Mouse (Mus musculus) T-helper 2 cell (primary cell): ENCODE results near the gene Macf1.
"Not testable (repeated sequence)": the region's sequence is repeated elsewhere in the genome, so short reads cannot be mapped to it uniquely, and the experiment has no call there.

Experiments used
- in situ Hi-C: fragments of 300-600 bp; cut with MboI, MseI; formaldehyde crosslinking; loops from one replicate; pipeline ENCODE4 v1.15.1; 2025; ENCODE audit warnings: high pct_unique_total_duplicates

Gene Macf1

DNA sequence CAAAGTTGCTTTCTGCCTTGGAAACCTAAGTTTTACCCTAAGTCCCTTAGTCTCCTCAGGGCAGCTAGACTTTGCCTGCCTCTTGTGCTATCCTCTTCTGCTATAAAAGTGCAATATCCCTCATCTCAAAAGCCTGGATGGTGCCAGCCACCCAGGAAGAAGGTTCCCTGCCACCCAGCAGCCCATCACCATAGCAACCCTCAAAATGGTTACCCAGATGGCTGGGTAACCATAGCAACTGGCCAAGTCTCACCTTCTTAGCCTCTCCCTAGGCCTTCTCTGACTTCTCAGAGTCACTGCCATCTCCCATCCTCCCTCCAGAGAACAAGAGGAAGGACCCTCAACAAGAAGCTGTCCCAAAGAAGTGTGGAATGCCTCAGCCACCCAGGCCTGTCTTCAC, 13.6 kb downstream of the Macf1 start:
- in situ Hi-C loops, result no loop called here

DNA sequence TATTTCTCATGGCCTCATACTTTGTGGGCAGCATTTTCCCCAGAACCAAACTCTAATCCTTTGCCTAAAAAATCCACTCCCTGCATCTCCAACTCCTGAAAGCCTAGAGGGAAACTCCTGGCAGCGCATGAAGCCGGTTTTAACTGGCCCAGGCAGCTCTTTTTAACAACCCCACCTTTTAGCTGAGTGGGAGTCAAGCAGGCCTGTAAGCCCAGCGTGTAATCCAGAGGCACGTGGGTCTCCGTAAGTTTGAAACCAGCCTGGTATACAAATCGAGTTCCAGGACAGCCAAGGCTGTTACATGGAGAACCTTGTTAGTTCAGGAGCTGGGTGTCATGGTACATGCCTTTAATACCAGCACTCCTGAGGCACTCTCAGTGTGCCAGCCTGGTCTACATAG, 14.5 kb downstream of the Macf1 start:
- in situ Hi-C loops, result no loop called here

DNA sequence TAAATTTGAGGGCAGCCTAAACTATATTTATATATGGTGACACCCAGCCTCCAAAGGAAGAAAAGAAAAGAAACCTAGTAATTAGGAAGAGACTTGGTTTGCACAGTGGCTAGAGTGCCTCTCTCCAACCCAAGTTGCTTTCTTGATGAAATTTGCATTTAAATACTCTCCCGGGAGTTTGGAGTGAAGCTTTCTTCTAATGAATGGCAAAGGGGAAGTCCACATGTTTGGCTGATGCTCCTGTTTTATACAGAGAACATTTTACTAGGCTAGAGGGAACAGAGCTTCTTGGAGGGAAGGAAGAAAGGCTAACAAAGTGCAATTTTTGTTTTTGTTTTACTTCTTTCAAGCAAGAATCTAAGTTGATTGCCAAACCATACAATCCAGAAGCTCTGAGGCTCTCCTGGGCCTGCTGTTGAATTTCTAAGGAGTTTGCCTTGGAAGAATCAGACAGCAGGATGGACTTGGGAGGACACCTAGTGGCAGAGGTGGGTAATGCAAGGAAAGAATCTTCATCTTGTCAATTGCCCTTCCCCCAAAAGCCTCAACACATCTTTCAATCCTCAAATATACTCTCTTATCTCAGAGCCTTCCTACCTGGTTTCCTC, 16.8 kb downstream of the Macf1 start:
- in situ Hi-C loops, result no loop called here

DNA sequence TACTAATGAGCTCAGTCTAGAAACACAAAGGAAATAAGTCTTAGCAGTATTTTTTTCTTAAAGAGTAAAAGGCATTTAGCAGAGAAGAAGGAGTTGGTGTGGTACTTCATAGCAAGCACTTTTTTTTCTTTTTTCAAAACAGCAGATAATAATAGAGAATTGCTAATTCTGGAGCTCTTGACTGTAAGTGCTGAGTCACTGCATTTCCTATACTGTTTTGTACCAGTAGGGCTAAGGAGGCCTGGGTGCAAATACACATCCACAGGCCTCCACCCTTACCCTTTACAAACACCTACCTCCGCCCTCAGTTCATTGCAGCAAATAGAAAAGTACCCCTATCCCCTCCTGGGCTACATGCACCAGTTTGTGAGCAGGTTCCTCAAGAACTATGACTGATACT, 17.6 kb downstream of the Macf1 start:
- in situ Hi-C loops, result no loop called here

DNA sequence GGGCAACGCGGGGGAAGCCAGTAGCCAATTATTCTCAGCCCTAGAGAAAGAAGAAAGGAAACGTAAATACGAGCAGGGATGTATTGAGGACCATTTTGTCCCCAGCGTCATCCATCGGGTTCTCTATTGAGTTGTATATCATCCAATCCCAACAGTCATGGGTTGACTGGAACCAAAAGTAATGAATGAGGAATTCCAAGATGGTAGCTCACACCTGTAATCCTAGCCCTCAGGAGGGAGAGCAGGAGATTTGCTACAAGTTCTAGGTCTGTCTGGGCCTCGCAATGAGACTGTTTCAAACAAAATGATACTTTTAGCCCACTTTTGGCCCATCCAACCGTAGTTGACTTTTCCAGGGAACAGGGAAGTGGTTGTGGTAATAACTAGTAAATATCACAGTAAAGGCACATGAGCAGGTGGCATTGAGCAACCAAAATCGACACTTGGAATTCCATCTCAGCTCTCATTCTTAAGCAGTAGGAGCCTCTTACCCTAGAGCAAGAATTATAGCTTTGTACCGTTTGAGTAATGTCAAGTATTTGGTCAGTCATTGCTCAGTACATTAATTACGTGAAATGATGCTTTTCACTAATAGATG, 18.4 kb downstream of the Macf1 start:
- in situ Hi-C loops, result no loop called here

DNA sequence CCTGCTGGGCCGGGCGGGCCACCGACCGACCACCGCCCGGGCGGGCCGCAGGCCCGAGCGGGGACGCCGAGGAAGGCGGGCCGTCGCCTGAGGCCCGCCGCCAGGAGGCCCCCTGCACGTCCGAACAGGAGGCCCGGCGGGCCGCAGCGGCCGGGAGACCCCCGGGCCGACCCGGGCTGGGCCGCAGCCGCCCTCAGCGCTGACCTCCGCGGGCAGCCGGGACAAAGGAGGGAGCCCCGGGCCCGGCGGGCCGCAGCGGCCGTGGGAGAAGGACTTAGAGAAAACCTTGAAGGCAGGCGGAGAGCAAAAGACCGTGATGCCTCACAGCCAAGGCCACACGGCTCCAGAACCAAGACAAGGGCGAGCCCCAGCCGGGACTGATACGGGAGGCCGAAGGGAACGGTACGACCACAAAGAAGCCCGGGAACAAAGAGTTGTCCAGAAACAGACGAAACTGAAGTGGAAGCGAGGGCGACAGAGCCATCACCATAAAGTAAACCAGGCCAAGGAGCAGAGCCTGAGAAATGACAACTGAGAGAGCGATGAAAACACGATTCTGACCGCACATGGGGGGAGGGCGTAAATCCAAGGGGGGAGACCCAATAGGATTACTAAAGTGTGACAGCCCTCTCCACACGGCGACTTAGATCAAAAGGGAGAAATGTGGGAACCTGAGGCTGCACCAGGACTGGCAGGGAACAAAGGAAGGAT, 19.1 kb downstream of the Macf1 start:
- in situ Hi-C loops, result no loop called here

DNA sequence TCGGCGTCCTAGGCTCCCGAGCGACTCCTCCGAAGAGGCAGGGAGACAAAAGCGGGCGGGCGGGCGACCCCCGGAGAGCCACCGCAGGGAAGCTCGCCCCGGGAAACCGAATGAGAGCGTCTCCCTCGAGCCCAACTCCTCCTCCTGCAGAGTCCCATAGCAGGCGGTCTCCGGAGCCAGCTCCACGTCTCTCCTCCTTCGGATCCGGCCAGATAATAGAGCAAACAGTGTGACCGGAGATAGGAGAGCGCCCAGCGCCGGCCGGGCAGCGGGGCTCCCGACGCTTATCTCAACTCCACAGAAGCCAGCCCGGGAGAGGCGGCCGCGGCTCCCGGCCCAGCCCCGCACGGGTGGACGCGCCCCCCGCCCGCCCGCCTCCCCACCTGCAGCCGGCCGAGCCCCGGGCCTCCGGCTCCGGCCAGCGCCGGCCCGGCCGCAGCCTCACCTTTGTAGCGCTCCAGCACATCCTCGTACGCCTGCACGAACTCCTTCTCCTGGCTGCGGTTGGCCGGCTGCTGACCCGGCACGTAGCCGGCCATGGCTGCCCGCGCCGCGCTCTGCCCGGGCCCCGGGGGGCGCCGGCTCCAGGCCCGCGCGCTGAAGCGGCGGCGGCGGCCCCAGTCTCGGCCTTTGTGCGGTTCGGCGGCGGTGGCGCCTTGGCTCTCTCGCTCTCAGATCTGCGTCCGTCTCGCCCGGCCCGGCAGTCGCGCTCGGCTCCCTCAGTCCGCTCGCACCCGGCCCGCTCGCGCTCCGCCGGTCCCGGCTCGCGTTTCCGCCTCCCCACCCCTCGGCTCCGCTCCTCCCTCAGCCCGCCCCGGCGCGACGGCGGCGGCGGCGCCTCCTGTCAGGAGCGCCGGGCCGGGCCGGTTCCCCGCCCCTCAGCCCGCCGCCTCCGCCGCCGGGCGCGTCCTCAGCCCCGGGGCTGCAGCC, 19.9 kb downstream of the Macf1 start:
- in situ Hi-C loops, result no loop called here

DNA sequence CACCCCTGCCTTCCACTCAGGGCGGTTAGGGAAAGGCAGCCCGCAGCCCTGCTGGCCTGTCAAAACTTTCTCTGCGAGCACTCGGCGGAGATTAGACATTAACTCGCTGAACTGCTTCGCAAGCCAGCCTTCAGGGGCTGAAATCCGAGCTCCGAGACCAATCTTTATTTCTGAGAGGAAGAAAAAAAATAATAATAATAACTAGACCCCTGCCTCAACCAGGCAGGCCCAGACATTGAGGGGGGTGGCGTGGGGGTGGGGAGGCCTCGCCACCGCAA, 20.5 kb downstream of the Macf1 start:
- in situ Hi-C loops, result no loop called here

DNA sequence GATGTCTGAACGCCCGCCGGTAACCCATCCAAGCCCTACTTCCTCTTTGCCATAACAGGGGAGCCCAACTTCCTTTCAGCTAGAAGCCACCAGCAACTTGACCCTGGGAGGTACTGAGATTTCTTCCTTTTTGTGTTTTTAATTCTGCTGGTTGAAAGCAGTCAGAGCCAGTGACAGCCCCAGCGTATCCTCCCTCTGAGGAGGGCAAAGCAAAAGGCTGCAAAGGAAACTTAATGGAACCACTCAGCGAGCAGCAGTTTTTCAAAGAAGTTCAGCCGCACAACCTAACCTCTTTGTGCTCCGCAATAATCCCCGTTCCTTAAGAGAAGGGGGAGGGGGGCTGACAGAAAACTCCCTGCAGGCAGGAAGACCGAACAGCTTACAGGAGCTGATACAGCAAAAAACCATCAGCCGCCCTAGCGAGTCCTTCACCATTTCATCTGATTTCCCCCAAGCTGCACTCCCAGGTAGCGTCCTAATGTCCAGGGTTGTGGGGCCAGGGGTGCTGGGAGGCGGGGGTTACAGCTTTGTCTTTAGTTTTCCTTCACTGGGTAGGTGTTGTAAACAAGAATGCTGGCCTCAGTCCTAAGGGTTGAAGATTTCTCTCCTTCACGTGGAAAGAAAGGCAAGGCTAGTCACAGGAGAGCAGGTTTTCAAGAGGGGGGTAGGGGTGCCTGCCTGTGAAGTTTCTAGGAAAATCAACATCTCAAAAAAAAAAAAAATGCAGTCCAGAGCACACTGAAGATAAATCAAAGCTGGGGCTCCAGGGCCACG, 21.1 kb downstream of the Macf1 start:
- in situ Hi-C loops, result no loop called here

DNA sequence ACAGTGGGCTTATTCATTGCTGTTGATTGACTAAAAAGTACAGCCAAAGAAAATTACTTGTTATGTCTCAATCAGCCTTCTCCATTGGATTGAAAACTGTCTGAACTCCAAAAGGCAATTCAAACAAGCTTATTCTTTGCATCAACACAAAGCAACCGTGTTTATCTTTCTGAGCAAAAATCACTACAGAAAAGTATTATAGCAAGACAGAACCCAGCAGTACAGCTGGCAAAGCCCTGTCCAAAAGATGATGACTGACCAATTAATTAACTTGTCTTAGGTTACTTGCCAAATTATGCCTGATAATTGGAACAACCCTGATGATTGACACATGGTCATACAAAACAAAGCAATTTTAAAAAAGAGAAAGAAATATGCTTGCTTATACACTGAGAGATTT, 26.0 kb downstream of the Macf1 start:
- in situ Hi-C loops, result no loop called here

DNA sequence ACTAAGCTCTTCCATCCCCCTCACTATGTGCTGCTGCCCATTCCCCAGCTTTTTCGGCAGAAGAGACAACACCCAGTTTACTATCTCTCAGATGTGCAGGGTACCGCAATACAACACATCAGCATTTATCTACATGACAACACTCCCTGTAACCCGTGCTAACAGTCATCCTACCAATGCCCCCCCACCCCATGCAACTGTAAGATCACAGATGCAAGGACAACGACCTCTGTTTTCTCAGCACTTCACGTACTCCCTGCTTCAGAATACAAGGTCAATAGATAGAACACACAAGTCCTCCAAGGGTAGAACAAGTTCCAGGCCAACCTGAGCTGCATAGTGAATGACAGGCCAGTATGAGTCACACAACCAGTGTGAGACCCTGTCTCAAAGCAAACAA, 28.9 kb downstream of the Macf1 start:
- in situ Hi-C loops, result no loop called here

DNA sequence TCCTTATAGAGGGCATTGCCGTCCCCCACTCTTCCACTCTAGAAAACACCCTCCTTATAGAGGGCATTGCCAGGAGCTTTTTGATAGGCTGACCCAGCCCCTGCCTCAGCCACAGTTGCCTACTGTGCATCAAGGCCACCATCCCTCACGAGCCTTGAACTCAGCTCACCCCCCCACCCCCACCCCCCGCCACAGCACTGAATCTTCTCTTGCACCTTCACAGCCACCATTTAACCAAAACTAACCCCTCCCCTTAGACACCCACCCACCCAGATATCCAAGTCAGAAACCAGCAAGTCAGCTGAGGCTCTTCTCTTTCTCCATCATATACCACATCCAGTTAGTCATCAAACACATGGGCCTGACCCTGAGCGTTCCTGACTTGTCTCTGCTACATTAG, 29.6 kb downstream of the Macf1 start:
- in situ Hi-C loops, result no loop called here

DNA sequence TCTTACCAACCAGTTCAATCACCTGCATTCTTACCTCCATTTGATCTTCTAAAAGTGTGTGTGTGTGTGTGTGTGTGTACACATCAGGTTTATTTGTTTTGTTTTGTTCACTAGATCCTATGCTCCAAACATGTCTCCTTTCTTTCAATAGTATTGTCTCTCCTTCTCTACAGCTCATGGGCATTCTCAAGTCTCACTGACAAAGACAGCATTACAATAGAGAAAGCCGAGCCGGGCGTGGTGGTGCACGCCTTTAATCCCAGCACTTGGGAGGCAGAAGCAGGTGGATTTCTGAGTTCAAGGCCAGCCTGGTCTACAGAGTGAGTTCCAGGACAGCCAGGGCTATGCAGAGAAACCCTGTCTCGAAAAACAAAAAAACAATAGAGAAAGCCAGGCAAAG, 30.7 kb downstream of the Macf1 start:
- in situ Hi-C loops, result not testable (repeated sequence)

DNA sequence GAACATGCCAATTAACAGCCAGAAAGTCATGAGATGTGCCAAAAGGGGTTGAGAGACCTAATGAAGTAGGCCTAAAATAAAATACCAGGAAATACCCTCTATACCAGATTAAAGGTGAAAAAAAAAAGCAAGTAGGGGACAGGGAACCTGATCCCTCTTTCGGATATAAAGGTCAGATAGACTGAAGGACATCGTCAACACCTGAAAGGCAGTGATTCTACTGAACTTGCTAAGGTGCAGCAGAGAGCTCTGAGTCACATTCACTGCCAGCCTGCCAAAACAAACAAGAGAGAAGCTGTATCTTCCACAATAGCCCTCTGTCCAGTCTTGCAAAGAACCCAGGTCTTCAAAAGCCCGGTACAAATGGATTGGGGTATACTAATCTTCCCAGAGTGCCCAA, 32.0 kb downstream of the Macf1 start:
- in situ Hi-C loops, result no loop called here

DNA sequence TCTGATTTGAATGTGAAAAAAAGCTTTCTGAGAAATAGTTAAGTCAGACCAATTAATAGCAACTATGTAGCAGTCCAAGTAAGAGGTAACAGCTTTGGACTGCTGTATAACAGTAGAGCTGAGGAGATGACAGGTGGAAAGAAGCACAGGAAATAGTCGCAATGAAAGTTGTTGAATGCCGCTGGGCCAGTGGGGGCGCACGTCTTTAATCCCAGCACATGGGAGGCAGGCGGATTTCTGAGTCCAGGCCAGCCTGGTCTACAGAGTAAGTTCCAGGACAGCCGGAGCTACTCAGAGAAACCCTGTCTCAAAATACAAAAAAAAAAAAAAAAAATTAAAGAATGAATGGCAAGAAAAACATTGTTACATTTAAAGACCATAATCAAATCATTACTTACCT, 35.0 kb downstream of the Macf1 start:
- in situ Hi-C loops, result no loop called here

DNA sequence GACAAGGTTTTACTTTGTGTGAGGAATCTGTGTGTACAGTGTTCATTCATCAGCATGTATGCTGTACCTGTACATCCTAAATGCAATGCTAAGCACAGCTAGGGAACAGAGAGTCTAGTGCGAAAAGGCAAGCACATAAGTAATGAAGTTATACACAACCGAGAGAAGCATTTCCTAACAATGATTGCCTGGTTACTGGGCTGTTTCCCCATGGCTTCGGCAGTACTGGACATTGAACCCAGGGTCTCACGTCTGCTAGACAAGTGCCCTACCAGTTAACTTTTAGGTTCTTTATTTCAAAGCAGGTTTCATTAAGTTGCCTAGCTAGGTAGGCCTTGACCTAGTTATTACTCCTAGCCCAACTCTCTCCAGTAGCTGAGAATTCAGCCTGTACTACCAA, 36.5 kb downstream of the Macf1 start:
- in situ Hi-C loops, result no loop called here

DNA sequence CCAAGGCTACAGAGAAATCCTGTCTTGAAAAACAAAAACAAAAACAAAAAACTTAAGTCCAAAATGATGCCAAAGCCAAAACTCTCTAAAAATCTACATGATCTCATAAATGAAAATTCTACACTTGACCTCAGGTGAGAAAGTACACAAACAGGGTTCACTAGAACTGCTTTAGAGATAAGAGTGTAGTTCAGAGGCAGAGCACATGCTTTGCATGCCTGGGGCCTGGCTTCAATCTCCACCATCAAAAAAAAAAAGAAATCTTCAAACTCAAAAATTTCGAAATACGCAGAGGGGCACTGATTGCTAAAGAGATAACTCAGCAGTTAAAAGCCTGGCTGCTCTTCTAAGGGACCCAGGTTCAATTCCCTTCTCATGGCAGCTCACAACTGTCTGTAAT, 37.1 kb downstream of the Macf1 start:
- in situ Hi-C loops, result no loop called here

DNA sequence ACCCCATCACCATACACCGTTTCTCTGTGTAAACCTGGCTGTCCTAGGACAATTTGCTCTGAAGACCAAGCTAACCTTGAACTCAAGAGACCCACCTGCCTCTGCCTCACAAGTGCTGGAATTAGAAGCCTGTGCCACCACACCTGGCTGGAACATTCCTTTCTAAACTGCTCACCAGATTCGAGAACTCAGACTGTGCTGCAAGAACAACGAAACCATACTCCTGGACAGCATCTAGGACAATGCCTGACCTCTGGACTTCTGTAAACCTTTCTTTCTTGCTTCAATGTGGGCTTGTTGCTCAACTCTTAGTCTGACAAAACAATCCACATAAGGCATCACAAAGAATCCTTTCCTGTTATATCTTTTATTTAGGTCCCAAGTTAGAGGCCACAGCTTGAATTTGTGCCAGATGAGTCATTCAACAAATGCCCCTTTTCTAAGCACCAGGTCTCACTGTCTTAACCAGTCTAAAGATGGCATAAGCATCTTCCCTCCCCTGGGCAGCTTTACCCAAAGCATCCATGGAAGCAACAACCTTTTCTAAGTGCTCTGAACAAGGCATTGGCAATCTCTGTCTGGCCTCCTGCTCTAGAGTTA, 38.8 kb downstream of the Macf1 start:
- in situ Hi-C loops, result no loop called here

DNA sequence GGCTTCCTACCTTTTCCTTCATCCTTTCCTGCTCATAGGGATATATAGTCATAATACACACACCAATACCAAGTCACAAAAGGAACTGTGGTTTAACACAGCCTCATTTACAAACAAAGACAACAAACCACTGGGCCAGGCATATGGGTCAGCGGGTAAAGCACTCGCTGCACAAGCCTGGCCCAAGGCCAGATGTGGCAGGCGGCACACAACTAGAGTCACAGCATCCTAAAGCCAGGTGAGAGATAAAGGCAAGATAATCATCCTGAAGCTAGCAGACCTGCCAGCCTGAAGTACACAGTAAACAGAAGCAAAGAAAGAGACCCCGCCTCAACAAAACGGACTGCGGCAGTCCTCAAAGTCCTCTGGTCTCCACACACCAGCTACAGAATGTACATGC, 40.6 kb downstream of the Macf1 start:
- in situ Hi-C loops, result no loop called here

DNA sequence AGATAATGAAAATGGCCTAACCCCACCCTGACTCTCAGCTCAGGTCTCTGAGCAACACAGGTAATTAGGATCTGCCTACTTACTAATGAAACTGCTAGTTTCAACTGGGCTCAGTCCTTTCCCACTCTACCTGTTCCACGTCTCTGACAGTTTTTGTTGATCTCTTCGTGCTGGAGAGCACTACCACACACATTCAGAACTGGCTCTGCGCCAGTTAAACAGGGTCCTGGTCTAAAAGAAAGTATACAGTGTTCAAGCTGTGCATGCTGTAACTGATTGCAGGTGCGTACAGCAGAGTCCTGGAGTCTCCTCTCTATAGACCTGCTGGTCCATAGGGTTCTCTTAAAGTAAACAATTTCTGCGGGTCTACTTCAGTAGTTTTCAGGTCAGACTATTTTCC, 41.3 kb downstream of the Macf1 start:
- in situ Hi-C loops, result no loop called here

DNA sequence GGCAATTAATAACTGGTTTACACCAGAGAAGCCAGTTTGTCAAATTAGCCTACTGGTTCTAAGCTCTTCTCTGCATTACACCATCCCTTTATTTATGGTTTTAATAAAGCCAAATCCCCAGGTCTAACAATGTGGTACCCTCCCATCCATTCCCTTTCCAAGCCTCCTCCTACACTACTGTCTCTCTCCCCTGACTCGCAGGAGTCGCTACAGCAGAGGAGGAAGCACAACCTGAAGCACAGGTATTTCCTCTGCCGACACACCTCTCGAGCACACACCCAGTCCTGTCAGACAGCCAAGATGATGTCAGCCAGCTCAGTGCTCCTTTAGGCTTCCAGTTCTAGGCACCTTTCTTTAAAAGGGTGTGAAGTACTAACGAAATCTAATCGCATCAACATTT, 47.0 kb downstream of the Macf1 start:
- in situ Hi-C loops, result no loop called here
